Mouse (Mus musculus) gastrocnemius, adult 8-10 months (tissue): ENCODE data around the gene 4932414N04Rik. TPM values are rescaled to one million over a fixed set of nuclear protein-coding genes. Genes with fewer than 3 reads are reported as not detected.
"Not testable (repeated sequence)": the region's sequence is repeated elsewhere in the genome, so short reads cannot be mapped to it uniquely, and the experiment has no call there.

Source experiments
- DNase-seq, 2 experiments: peaks; one replicate each; pipeline ENCODE4 v3.0.0; 2022; ENCODE audit warnings: low spot score in 2 of 2
- total RNA-seq, 4 experiments: library from RNA; stranded (reverse); gene quantifications; 2 replicates each; pipeline ENCODE4 v1.2.4; 2022

4932414N04Rik gene
- total RNA-seq: not detected

DNA sequence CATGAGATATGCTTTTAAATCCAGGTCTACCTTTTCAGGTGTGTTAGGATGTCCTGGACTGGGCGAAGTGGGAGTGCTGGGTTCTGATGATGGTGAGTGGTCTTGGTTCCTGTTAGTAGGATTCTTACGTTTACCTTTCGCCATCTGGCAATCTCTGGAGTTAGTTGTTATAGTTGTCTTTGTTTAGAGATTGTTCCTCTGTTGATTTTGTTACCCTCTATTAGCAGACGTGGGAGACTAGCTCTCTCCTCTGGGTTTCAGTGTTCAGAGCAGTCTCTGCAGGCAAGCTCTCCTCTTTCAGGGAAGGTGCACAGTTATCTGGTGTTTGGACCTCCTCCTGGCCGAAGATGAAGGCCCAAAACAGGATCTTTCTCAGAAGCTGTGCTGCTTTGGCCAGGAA lies at the start of gene 4932414N04Rik:
4932414N04Rik (plus strand) TSS at position 301 of the 400 bp plus-strand sequence.
- DNase-seq: not testable (repeated sequence)

DNA sequence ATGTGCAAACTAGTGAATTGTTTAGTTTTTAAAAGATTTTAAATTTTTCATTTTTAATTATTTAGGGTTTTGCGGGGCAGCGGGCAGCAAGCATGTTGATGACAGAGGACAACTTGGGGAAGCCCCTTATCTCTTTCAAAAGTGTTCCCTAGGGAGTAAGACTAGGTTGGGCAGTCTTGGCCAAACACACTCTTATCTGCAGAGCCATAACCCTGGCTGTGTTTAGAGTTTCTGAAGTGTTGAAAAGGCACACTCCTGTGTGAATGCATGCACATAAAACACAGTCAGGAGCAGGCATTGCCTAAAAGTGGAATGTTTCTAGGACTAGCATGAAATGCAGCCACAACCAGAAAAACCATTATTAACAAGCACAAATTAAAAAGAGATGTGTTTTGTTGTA lies 75.9 kb downstream of the 4932414N04Rik start:
- no peak for DNase-seq

DNA sequence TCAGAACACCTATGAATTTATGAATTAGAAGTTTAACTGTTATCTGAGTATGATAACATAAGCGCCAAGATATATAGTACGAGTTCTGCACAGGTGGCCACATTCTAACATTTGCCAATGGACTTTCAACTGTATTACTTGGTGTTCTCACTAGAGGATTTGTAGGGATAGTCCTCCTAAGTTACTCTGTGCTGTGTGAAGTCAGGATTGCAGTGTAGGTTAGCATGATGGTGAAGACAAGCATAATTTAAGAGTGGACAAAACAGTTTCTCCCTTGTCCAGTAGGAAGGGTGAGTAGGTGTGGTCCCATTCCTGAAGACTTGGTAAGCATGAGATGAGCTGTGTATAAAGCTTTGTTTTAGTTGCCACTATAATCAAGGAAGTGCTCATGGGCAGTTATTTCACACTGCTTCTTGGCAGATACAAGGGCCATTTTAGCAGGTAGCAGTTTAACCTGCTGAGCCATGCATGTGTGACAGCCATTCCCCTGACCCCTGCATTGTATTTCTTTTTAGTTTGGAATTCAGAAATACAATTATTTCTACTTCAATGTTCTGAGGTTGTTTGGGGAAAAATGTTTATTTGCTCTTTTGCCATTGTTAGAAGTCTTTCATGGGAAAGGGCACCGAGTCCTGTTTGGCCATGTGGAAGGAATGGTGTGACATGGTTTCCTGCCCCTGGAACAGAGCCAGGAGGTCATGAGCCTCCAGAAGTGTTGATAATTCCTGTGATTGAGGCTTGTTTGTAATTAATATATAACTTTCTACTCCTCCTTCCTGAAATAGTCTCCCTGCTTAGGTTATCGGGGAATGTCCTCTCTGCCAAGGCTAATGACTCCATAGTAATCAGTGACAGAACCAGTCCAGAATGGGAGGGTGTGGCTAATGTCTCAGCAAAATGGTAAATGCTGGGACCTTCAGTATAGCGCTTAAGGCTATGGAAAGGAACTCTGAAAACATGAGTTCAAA lies 83.8 kb downstream of the 4932414N04Rik start:
- no peak for DNase-seq

DNA sequence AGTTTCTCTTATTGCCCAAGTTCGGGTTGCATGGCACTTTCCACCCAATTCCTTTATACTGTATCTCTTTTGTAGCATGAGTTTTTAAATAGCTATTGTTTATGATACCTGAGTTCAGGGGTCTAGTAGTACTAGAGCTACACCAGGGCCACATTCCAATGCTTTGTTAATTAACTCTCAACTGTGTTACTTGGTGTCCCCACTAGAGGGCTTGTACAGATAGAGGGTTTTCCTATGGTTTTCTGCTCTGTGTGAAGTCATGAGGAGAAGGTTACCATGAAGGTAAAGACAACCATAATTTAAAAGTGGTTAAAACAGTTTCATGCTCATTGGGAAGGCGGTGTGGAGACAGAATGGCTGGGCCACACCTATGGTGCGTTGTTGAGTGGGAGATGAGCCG lies 88.3 kb downstream of the 4932414N04Rik start:
- no peak for DNase-seq

DNA sequence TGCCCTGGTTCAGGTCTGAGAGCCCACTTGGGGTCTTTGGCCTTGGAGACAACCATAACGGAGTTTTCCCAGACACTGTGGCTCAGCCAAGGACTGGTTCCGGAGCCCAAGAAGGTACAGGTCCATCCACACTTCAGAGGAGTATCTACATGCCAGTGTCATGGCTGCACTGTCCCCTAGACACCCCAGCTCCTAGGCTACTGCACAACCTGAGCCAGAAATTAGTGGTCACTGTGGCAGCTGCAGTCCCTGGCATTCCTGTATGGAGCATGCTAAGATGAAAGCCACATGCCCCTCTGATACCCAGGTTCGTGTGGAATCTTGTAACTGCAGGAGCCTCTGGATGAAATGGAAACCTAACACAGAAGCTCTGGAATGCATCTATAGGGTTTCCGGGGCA lies 99.9 kb downstream of the 4932414N04Rik start:
- DNase-seq: no peak

DNA sequence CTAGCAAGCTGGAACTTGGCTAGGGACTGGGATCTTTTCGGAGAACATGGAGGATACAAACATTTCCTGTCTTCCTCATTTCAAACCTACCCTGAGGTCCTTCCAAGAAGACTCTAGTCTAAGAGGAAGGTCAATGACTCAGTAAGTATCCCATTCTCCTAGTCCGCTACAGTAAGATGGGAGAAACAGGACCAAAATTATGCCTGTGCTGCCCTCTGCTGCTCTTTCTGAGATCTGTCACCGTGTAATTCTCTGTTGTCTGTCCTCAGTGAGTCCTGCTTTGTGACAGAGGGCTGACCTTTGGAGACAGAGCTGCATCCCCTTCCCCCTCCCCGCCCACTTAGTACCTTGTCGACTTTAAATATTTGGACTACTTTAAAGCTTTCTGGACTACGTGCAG lies 100.5 kb downstream of the 4932414N04Rik start:
- DNase-seq: no peak

DNA sequence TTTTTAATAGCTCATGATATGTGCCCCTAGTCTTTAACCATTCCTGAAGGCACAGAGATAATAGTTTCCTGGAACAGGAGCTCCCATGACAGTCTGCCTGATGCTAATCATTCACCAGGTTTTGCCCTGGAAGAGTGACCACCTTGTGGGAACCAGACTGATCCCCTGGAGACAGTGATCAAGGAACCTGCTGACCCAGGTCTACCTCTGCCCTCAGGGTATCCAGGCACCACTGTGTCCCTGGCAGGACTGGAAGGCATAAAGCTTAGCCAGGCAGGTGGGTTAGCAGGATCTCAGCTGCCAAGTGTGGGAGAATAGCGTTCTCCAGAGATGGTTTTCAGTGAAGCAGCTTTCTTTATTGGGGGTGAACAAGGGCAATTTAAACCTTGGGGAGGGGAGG lies 109.1 kb downstream of the 4932414N04Rik start:
- no peak for DNase-seq

DNA sequence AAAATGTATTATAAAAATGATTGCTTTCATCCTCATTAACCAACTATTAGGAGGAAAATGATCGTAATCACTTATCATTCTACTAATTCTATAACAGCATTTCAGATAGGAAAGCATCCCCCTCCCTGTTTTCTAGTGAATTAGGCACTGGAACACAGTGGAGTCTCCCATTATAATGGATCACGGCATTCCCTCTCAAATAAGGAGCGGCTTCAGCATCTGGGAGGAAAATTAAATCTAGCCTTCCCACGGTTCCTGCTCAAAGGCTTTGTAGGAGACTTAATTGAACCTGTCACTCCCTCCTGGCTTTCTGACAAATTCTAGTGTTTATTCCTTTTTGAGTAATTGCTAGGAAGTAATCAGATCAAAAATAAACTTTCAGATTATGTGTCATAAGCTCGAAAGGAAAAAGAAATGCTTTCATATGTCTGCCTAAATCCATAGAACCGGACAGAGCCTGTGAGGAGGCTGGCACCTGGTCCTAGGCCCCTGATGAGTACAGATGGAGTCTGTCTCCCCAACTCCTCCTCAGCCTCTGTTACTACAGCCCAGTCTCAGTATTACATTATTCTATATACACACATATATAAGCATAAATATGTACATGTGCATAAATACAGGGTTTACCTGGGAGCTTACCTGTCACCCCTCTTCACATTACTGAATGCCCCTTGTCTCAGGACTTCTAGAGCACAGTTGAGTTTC lies 111.1 kb downstream of the 4932414N04Rik start:
- DNase-seq: no peak

DNA sequence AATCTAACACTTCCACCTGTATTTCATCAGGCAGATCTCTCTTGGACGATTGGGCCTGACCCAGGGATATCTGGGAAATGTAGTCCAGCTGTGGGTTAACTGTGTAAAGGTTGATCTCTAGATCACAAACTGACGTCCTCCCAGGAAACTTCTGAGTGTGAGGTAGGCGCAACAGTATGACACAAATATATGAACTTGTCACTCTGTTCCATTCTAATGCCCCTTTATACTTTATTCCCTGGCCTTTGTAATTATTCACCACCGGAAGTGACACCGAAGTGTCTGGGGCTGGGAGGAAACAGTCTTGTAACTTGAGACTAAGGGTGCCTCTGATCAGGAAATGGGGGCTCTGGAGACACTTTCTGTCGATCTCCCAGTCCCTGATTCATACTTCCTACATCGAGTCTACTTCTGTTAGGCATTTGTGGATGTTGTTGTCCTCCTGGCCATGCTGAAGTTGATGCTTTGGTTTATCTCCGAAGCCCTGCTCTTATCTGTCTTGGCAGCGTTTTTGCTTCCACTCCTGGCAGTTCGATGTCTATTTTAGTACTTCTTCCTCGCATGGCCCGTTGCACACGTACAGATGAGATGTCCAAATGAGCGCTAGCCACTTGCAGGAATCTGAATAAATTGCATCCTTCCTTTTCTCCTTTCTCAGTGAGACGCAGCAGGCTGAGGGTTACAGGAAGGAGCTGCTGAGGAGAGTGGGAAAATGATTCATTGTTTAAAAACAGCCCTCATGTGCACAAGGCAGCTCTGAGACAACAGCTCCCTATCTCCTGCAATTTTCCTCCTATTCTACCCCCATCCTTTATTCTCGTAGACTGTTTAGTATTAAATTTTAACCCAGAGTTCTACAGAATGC lies 126.2 kb downstream of the 4932414N04Rik start:
- DNase-seq: no peak

DNA sequence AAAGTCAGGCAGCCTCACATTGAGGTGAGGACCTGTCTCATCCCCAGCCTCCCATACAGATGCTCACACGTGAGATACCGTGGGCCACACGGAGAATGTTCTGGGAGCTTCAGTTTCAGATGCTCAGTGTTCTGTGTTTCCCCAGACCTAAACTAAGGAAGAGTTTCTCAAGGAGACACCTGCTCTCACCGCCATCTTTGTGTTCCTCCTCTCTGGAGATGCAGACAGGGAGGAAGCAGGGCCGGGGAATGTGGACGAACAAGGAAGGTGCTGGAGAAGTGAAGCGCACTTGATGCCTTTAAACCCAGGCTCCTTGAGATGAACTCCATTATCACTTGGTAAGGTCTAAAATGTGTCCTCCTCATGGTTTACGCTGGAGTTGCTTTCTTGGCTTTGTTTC lies 127.4 kb downstream of the 4932414N04Rik start:
- not testable (repeated sequence) for DNase-seq

DNA sequence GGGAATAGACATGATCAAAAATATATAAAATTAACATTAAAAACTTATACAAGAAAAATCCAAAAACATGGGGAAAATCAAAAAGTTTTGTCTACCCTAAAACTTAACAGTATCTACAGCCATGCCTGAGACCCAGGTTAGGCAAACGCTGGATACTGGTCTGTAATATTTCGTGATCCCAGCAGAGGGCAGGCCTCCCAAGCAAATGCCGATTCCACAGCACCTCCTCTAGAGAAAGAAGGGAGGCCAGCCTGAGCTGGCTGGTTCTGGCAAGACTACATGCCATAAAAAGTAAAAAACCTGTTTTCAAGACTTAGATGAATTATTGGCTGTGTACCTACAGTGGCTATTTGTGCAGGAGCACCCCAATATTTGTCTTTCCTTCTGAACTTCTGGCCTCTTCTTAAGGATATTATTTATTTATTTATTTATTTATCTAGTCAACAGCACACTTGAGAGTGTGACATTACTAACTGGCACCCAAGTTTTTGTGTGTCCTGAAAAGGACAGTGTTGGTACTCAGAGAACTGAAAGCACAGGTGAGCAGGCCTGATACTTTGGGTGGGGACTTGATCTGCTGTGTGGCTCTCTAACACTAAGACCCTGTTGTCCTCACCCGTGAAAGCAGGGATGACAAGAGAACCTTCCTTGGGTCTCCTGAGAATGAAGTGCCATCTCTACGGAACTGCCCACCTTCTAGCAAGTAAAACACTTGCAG lies 128.6 kb downstream of the 4932414N04Rik start:
- DNase-seq: peak; percentile 31 to 41

DNA sequence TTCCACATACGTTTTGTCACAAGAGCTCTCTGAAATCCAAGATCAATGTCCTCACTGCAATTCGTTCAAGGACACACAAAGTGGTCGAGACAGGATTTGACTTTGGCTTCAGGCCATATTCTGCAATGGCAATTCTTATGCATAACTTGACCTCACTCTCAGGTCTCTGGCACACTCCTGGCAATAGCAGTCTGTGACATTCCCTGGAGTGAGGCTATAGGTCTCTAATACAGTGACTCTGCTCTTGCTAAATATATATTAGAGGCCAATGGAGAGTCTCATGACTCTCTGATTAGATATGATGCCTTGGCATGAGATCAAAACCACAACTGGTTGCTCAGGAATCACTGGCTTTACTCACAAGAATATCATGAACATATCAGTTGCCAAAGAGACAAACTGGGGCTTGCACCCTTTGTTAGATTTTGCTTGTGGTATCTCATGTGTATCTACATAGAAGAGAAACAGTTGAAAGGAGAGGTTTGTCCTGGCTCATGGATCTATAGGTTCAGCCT lies 130.9 kb downstream of the 4932414N04Rik start:
- no peak for DNase-seq

DNA sequence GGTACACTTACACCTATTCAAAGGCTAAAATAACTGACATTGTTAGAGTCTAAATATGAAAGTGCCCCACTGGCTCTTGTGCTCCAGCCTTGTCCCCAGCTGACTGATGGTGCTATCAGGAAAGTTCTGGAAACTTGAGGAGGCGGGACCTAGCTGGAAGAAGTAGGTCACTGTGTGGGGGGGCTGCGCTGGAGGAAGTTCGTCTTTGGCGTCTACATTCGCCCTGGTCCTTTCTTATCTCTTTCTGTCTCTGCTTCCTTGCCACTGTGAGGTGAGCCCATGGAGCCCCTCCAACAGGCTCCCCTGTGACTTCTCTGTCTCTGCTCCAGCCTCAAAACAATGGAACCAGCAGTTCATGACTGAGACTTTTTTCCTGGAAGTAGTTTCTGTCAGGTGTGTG lies 136.0 kb downstream of the 4932414N04Rik start:
- DNase-seq: no peak

DNA sequence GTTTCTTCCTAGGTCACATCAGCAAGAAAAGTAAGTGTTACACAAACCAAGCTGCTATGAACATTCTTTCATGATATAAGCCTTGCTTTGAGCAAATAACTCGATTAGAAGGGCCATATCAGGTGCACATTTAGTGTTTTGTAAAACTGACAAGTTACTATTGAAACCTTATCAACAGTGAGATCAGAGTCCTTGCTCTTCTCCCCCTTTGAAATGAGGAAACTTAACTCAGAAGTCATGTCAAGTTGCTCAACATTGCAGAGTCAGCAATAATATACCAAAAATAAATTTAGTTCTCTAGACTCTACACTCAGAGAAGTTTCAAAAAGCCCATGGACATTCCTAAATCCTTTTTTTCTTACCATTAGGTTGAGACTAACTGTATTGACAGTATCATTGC lies 137.2 kb downstream of the 4932414N04Rik start:
- DNase-seq: no peak

DNA sequence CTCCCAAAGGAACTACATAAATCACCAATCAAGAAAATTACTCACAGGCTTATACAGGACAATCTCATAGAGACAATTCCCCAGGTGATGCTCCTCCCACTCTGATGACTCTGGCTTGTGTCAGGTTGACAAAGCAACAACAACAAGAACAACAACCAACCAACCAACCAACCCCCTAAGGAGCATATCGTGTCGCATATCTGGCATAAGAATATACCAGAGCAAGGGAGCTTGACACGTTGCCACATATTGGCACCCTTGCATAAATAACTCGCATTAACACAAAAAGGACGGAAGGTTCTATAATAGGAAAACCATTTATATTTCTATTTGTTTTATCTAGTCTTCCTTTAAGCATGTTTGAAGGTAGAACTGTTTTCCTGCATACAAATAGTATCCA lies 137.9 kb downstream of the 4932414N04Rik start:
- no peak for DNase-seq

DNA sequence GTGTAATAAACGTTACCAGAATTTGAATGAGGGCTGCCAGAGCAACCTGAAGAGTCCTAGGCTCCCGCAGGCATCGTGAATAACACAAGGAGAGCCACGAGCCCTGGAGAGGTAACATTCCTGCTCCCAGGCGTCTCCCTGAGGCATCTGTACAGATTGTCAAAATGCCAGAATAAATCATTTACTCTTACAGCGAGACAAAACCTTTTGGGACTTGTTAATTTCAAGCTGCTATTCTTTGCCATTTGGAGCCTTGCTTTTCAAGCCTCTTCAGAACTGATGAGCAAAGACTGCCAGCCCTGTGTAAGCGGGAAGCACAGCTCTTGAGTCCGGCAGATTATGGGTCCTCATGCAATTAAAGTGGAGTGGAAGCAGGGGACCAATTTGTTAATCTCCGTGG lies 138.3 kb downstream of the 4932414N04Rik start:
- DNase-seq: no peak

DNA sequence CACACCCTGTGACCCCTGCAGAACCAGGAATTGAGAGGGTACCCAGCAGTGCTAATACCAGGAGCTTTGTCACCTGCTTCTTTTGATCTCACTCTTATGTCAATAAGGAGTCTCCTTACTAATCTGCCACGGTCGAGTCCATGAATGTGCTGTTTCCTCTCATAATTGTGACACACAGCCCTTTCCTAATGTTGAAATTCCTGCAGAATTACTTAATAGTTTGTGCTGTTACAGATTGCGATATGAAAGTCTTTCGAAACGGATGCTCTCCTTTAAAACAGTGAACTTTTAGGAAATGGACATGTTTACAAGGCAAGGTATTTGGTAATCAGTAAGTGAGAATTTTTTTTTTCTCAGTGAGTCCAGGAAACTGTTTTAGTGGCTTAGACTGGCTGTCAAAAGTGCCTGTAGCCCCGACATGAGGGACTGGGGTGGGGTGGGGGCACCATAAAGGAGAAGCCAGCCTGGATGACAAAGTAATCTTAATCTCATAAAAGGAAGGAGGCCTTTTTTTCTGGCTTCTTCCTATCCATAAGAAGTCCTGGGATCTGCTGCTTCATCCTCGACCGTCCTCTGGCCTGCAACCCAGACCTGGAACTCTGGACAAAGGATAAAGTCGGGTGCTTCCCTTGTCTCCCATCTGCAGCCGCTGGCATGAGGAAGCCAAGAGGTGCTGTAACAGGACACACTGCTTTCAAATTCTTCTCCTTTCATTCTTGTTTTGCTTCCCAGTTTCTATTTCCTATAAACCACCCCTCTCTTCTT lies 139.9 kb downstream of the 4932414N04Rik start:
- no peak for DNase-seq

DNA sequence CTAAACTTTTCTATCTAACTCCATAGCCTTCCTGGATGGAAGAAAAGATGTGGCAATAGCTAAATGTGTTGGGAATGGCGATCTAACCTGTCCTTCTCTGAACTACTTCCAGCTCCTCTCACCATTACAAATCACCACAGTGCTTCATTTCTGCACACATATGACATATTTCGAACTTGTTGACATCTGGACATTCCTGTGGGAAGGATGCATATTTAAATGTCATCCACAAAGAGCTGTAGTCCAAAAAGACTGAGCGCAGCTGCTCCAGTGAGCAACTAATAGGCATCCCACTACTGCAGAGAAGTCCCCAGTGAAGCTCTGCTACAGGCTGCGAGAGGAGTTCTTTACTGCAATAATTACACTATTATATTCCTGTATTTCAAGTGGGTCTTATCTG lies 140.8 kb downstream of the 4932414N04Rik start:
- DNase-seq: no peak
